Mouse (Mus musculus) forebrain, embryonic 14.5 days (tissue): Measurements from ENCODE around the gene Kirrel3. TPM values are rescaled to one million over a fixed set of nuclear protein-coding genes. Genes with fewer than 3 reads are reported as not detected.
A peak's percentile ranks its signal among the peaks of the same experiment; 100 is the strongest.

Experiments used
- ATAC-seq: fragments of 200-750 bp; cut with Nextera tagmentation; 2 replicates; pipeline ENCODE4 v1.8.0; 2017; ENCODE audit warnings: mild to moderate bottlenecking, moderate library complexity
- DNase-seq: peaks from one replicate; pipeline ENCODE4 v3.0.0-alpha.2; 2015; ENCODE audit warnings: low spot score
- H3K27ac ChIP-seq: fragments of 300-500 bp; sonication (generic); 2 replicates; pipeline ENCODE4 v1.5.1; 2014; ENCODE audit warnings: low read depth, mild to moderate bottlenecking, control low read depth, low read length, moderate library complexity
- H3K27me3 ChIP-seq: fragments of 300-500 bp; sonication (generic); replicated peaks from 2 replicates; pipeline ENCODE4 v1.6.1; 2014; ENCODE audit warnings: low read length, control low read depth, mixed read lengths; ENCODE audit not compliant: control insufficient read depth, insufficient read depth
- H3K36me3 ChIP-seq: fragments of 300-500 bp; sonication (generic); 2 replicates; pipeline ENCODE4 v1.6.1; 2014; ENCODE audit warnings: low read length, control low read depth; ENCODE audit not compliant: control insufficient read depth, insufficient read depth
- H3K4me1 ChIP-seq: fragments of 300-500 bp; sonication (generic); 2 replicates; pipeline ENCODE4 v1.6.1; 2014; ENCODE audit warnings: antibody characterized with exemption, low read length, control low read depth; ENCODE audit not compliant: control insufficient read depth, insufficient read depth
- H3K4me2 ChIP-seq: fragments of 300-500 bp; sonication (generic); 2 replicates; pipeline ENCODE4 v1.6.1; 2014; ENCODE audit warnings: mild to moderate bottlenecking, control low read depth, low read length
- H3K4me3 ChIP-seq: fragments of 300-500 bp; sonication (generic); 2 replicates; pipeline ENCODE4 v1.5.1; 2014; ENCODE audit warnings: low read depth, low read length, control low read depth
- H3K9ac ChIP-seq: fragments of 300-500 bp; sonication (generic); 2 replicates; pipeline ENCODE4 v1.6.1; 2014; ENCODE audit warnings: mild to moderate bottlenecking, low read length, control low read depth, moderate library complexity
- H3K9me3 ChIP-seq: fragments of 300-500 bp; sonication (generic); replicated peaks from 2 replicates; pipeline ENCODE4 v1.6.1; 2016; ENCODE audit warnings: low read length, control low read depth, mixed read lengths; ENCODE audit not compliant: control insufficient read depth
- WGBS: fragments of 180-500 bp; shearing (Covaris S2); extraction: QIAGEN DNeasy Blood & Tissue Kit; methylation state at CpG from one replicate; pipeline ENCODE4 v1.1.7; 2014; 5-methylcytosine and 5-hydroxymethylcytosine counted together
- polyA plus RNA-seq: library from polyadenylated mRNA; unstranded; fragments of >200 nt; fragmentation: Nextera tagmentation; extraction: Ambion mirVana; gene quantifications from 2 replicates; pipeline ENCODE4 v1.2.1, GENCODE M21; 2014

The Kirrel3 gene
- polyA plus RNA-seq, 1 experiment from 2014 or later = 31.0 TPM

GRCm38 (mm10) chr9:34573906-34574305, 88.2 kb downstream of the Kirrel3 start:
- 74% methylated on average over 4 of the region's 4 CpGs for WGBS
- H3K27me3 ChIP-seq = no peaks in the 10 kb centered on the region
- no peak overlapping the region for H3K27ac ChIP-seq
- ATAC-seq (no peak), DNase-seq (no peak)
- H3K9me3 ChIP-seq = no peaks in the 10 kb centered on the region
- H3K36me3 ChIP-seq = no peaks in the 10 kb centered on the region
- H3K4me1 ChIP-seq = no peaks in the 10 kb centered on the region
- H3K9ac ChIP-seq = no peak overlapping the region
- no peak overlapping the region for H3K4me2 ChIP-seq
- no peak overlapping the region for H3K4me3 ChIP-seq

- no peak overlapping the region for H3K4me2 ChIP-seq
- H3K4me1 ChIP-seq = 0 out of 2 replicates have a peak, but pooled peaks cover 2% of the 10 kb centered on the region
- WGBS = 83% methylated on average over 6 of the region's 6 CpGs
- H3K9me3 ChIP-seq = no peaks in the 10 kb centered on the region
- ATAC-seq = no peak
- H3K9ac ChIP-seq = no peak overlapping the region
- no peak overlapping the region for H3K27ac ChIP-seq
- no peaks in the 10 kb centered on the region for H3K36me3 ChIP-seq
- DNase-seq = no peak
- H3K4me3 ChIP-seq = no peak overlapping the region
- H3K27me3 ChIP-seq = no peaks in the 10 kb centered on the region
Measured at GRCm38 (mm10) chr9:34574611-34575010, 88.9 kb downstream of the Kirrel3 start.

GRCm38 (mm10) chr9:34579174-34579573, 93.5 kb downstream of the Kirrel3 start:
- peak; percentile 41 for DNase-seq
- Histone ChIP-seq H3K36me3 (no peaks in the 10 kb centered on the region), H3K4me1 (peaks cover 10% of the 10 kb centered on the region), H3K4me2 (no peak overlapping the region), H3K9me3 (no peaks in the 10 kb centered on the region), H3K27ac (no peak overlapping the region), H3K27me3 (no peaks in the 10 kb centered on the region), H3K4me3 (no peak overlapping the region), H3K9ac (no peak overlapping the region)
- peak; percentile 42; the same call in 1 of the 2 replicates for ATAC-seq
- whole genome bisulfite sequencing = 87% methylated on average over 6 of the region's 6 CpGs

GRCm38 (mm10) chr9:34580059-34580458, 94.4 kb downstream of the Kirrel3 start:
- Histone ChIP-seq H3K27me3 (no peaks in the 10 kb centered on the region), H3K4me3 (no peak overlapping the region), H3K4me1 (peaks cover 10% of the 10 kb centered on the region), H3K4me2 (no peak overlapping the region), H3K9ac (no peak overlapping the region), H3K27ac (no peak overlapping the region), H3K9me3 (no peaks in the 10 kb centered on the region), H3K36me3 (no peaks in the 10 kb centered on the region)
- 81% methylated on average over 1 of the region's 1 CpGs for WGBS
- DNase-seq (no peak), ATAC-seq (no peak)

GRCm38 (mm10) chr9:34582496-34582895, 96.8 kb downstream of the Kirrel3 start:
- Histone ChIP-seq H3K4me2 (no peak overlapping the region), H3K9me3 (no peaks in the 10 kb centered on the region), H3K4me1 (peaks cover 12% of the 10 kb centered on the region), H3K36me3 (no peaks in the 10 kb centered on the region), H3K27ac (no peak overlapping the region), H3K27me3 (no peaks in the 10 kb centered on the region), H3K9ac (no peak overlapping the region), H3K4me3 (no peak overlapping the region)
- 88% methylated on average over 1 of the region's 1 CpGs for WGBS
- DNase-seq (no peak), ATAC-seq (no peak)

- Histone ChIP-seq H3K9me3 (no peaks in the 10 kb centered on the region), H3K4me3 (no peak overlapping the region), H3K27ac (no peak overlapping the region), H3K27me3 (no peaks in the 10 kb centered on the region), H3K4me1 (peaks cover 5% of the 10 kb centered on the region; the same call in 1 of the 2 replicates), H3K36me3 (no peaks in the 10 kb centered on the region), H3K9ac (no peak overlapping the region), H3K4me2 (no peak overlapping the region)
- ATAC-seq = no peak
- 56% methylated on average over 2 of the region's 2 CpGs for WGBS
- no peak for DNase-seq
Measured at GRCm38 (mm10) chr9:34585487-34585886, 99.8 kb downstream of the Kirrel3 start.

- Histone ChIP-seq H3K9ac (no peak overlapping the region), H3K36me3 (no peaks in the 10 kb centered on the region), H3K27me3 (no peaks in the 10 kb centered on the region), H3K4me2 (no peak overlapping the region), H3K4me1 (peaks cover 5% of the 10 kb centered on the region; the same call in 1 of the 2 replicates), H3K9me3 (no peaks in the 10 kb centered on the region), H3K4me3 (no peak overlapping the region), H3K27ac (no peak overlapping the region)
- DNase-seq (peak; percentile 51), ATAC-seq (no peak)
- 64% methylated on average over 2 of the region's 2 CpGs for WGBS
Measured at GRCm38 (mm10) chr9:34586080-34586479, 100.4 kb downstream of the Kirrel3 start.

GRCm38 (mm10) chr9:34589799-34590198, 104.1 kb downstream of the Kirrel3 start:
- DNase-seq = no peak

GRCm38 (mm10) chr9:34592073-34592610, 106.4 kb downstream of the Kirrel3 start:
- peaks cover 7% of the 10 kb centered on the region; the same call in 1 of the 2 replicates for H3K4me1 ChIP-seq
- peak; percentile 52 for ATAC-seq
- no peak for DNase-seq
- H3K36me3 ChIP-seq = no peaks in the 10 kb centered on the region
- WGBS = 55% methylated on average over 3 of the region's 3 CpGs
- no peaks in the 10 kb centered on the region for H3K27me3 ChIP-seq
- no peak overlapping the region; the same call in 1 of the 2 replicates for H3K27ac ChIP-seq
- no peak overlapping the region for H3K9ac ChIP-seq
- no peak overlapping the region for H3K4me3 ChIP-seq
- no peaks in the 10 kb centered on the region for H3K9me3 ChIP-seq
- H3K4me2 ChIP-seq = no peak overlapping the region

More at GRCm38 (mm10) chr9:34589799-34590198, 104.1 kb downstream of the Kirrel3 start:
- Histone ChIP-seq H3K36me3 (no peaks in the 10 kb centered on the region), H3K27me3 (no peaks in the 10 kb centered on the region), H3K9me3 (no peaks in the 10 kb centered on the region), H3K27ac (no peak overlapping the region), H3K4me1 (peaks cover 9% of the 10 kb centered on the region; the same call in 1 of the 2 replicates), H3K4me2 (no peak overlapping the region), H3K4me3 (no peak overlapping the region), H3K9ac (no peak overlapping the region)
- 34% methylated on average over 1 of the region's 1 CpGs for WGBS
- ATAC-seq = no peak
